In the genomic region with DNA sequence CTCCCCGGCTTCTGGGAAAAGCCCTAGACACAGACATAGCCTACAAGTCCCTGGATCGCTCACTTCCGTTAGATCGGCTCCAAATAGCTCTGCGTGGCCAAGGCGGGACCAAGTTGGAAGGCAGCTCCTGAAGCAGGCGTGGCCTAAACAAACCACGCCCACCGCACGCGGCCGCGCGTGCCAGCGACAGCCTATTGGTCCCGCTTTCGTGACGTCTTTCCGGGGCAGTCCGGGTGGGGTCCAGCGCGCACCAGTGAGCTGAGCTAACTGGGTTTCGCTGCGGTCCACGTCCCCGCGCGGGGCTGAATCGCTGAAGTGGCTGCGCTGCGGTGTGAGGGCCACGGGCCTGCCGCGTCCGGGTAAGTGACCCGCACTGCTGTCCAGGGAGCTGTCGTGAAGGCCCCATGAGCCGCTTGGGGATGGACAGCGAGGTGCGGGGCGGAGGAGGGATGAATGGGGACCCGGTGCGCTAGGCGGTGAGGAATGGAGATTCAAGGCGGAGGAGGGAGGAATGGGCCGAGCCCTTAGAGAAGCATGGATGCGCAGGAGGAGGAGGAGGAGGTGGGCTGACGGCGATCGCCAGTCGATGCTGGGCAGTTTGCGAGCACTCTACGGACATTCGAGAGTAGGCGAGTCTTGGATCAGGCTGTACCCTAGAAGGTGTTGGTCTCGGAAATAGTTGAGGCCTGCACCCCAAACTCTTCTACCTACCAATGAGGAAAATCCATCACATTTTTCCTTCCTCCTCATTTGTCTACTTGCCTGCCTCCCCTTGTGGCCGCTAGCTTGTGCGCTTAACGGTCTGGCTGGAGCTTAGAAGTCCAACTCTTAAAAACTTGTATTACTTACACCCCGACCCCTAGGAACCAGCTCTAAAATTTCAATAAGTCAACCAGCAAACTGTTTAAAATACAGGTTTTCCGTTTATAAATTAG, we compare ENCODE assay signal across 8 mouse cellular contexts. TPM values are rescaled to one million over a fixed set of nuclear protein-coding genes. Genes with fewer than 3 reads are reported as not detected.
A peak's percentile ranks its signal among the peaks of the same experiment; 100 is the strongest.
DNase-seq lines count a peak whose midpoint lies in the region; ATAC-seq lines count a peak whose summit lies in the region.

TSS of gene 1810055G02Rik (plus strand) at position 216 of the 935 bp plus-strand sequence.

- H3K36me3 ChIP-seq in intestine, embryonic 14.5 days (ENCODE audit: control insufficient read depth, insufficient read depth, low read length) = no peaks in the 10 kb centered on the region; the same call in 1 of the 2 replicates

- under 1% methylated on average over 61 of the region's 61 CpGs for WGBS in intestine, embryonic 14.5 days

- H3K4me3 ChIP-seq in intestine, embryonic 14.5 days (ENCODE audit: low read depth, low read length) = peak within 1 kb of the TSS; percentile 87

- peaks cover 10% of the 10 kb centered on the region for H3K4me1 ChIP-seq in intestine, embryonic 14.5 days (replicated peaks; ENCODE audit: control insufficient read depth, insufficient read depth, low read length)

- no peaks in the 10 kb centered on the region for H3K27me3 ChIP-seq in intestine, embryonic 14.5 days (replicated peaks; ENCODE audit: control insufficient read depth, insufficient read depth, low read length)

- no peaks in the 10 kb centered on the region for H3K9me3 ChIP-seq in intestine, embryonic 14.5 days (ENCODE audit: control insufficient read depth, low read length)

- H3K4me2 ChIP-seq in intestine, embryonic 14.5 days (ENCODE audit: low read length) = peak within 1 kb of the TSS; percentile 76

- ATAC-seq in intestine, embryonic 14.5 days (replicated peaks; ENCODE audit: low FRiP score, low TSS enrichment, low read depth) = peak; percentile 95

- H3K9ac ChIP-seq in intestine, embryonic 14.5 days (ENCODE audit: low read length) = peak within 1 kb of the TSS; percentile 76

- H3K27ac ChIP-seq in intestine, embryonic 14.5 days (ENCODE audit: low read depth) = peak within 1 kb of the TSS; percentile 89

- DNase-seq in adrenal gland, adult 18-20 months (ENCODE audit: low spot score in 2 of 2) = peak; percentile 98
- DNase-seq in embryo, embryonic 11 days = peak; percentile 97
- DNase-seq in gastrocnemius, postnatal 25 days = peak; percentile 97
- peak; percentile 98 for DNase-seq in intestine, embryonic 14.5 days (ENCODE audit: low spot score)
- peak; percentile 99 for DNase-seq in left cerebral cortex, postnatal 14 days (ENCODE audit: low spot score in 2 of 2)
- DNase-seq in mesoderm, embryonic 11.5 days (ENCODE audit: low read depth, low spot score) = peak; percentile 100
- DNase-seq in right cerebral cortex, postnatal 36 days (ENCODE audit: low spot score in 2 of 2) = peak; percentile 98 to 99
- peak; percentile 98 for DNase-seq in yolk sac, embryonic 10.5 days (ENCODE audit: low spot score)

- intact Hi-C loops in left cerebral cortex, postnatal 14 days (cut with DNase I) = no loop called here

RNA-seq across cellular contexts. Expression of gene 1810055G02Rik, which starts in this region (rescaled TPM):
- total RNA-seq in adrenal gland, adult 18-20 months (2021) = 10 to 100 TPM; 32.5 to 43.3 TPM
- 10 to 100 TPM; 10.8 to 12.6 TPM for total RNA-seq in gastrocnemius, postnatal 25 days (2021)
- polyA plus RNA-seq in intestine, embryonic 14.5 days (2014; fragmentation: Nextera tagmentation; extraction: Ambion mirVana) = 34.1 and 36.4 TPM in 2 replicates
- 10 to 100 TPM; 42.8 to 52.3 TPM for total RNA-seq in left cerebral cortex, postnatal 14 days (2021)

Comparison
In these comparisons a context has a peak if more than half of its experiments do, and no peak if none do; other contexts are left out.
1. Peak in every context shown above with its lines: DNase-seq, ATAC-seq, H3K4me3 ChIP-seq and H3K27ac ChIP-seq.